Mouse (Mus musculus) spleen, adult 2 months (tissue): ENCODE results near the gene Leng8. TPM values are rescaled to one million over a fixed set of nuclear protein-coding genes. Genes with fewer than 3 reads are reported as not detected.

Experiments
- DNase-seq, 2 experiments: peaks; one replicate each; pipeline versions ENCODE4 v3.0.0 to v3.0.0-alpha.2; 2012 to 2021; ENCODE audit warnings: low spot score in 2 of 2, low read depth in 1 of 2
- H3K27ac ChIP-seq: fragments of 200-500 bp; 2 replicates; pipeline ENCODE4 v1.5.1; 2012; ENCODE audit warnings: low read length, inconsistent platforms; ENCODE audit not compliant: insufficient read depth
- H3K27me3 ChIP-seq: fragments of 200-500 bp; 2 replicates; pipeline ENCODE4 v1.6.1; 2012; ENCODE audit warnings: mild to moderate bottlenecking, moderate library complexity, low read length, inconsistent platforms; ENCODE audit not compliant: control insufficient read depth, insufficient read depth
- H3K36me3 ChIP-seq: fragments of 200-500 bp; 2 replicates; pipeline ENCODE4 v1.6.1; 2012; ENCODE audit warnings: mild to moderate bottlenecking, low read length, inconsistent platforms; ENCODE audit not compliant: control insufficient read depth, insufficient read depth
- H3K4me1 ChIP-seq: fragments of 200-500 bp; 2 replicates; pipeline ENCODE4 v1.6.1; 2011; ENCODE audit warnings: inconsistent platforms; ENCODE audit not compliant: control insufficient read depth, insufficient read depth, insufficient read length
- H3K4me3 ChIP-seq: fragments of 200-500 bp; 2 replicates; pipeline ENCODE4 v1.5.1; 2011; ENCODE audit warnings: mild to moderate bottlenecking, inconsistent platforms; ENCODE audit not compliant: insufficient read depth, insufficient read length; ENCODE audit errors: extremely low read depth
- CTCF ChIP-seq: fragments of 200-500 bp; IDR thresholded peaks from 2 replicates; pipeline ENCODE4 v1.5.1; 2011; ENCODE audit warnings: mild to moderate bottlenecking, inconsistent platforms; ENCODE audit not compliant: insufficient read depth, insufficient read length, insufficient replicate concordance; ENCODE audit errors: extremely low read depth
- POLR2A ChIP-seq: fragments of 200-500 bp; IDR thresholded peaks from 2 replicates; pipeline ENCODE4 v1.6.1; 2011; ENCODE audit warnings: low read depth, low read length, inconsistent platforms
- WGBS: fragments of 180-500 bp; shearing (Covaris S2); methylation state at CpG from one replicate; pipeline ENCODE4 v1.1.7; 2018; 5-methylcytosine and 5-hydroxymethylcytosine counted together
- polyA plus RNA-seq: library from polyadenylated mRNA; depleted of rRNA; stranded (reverse); fragments of >200 nt; gene quantifications from 2 replicates; pipeline ENCODE4 v1.2.3, GENCODE M21; 2012

Gene Leng8
- polyA plus RNA-seq, 1 experiment, result 420 TPM

DNA sequence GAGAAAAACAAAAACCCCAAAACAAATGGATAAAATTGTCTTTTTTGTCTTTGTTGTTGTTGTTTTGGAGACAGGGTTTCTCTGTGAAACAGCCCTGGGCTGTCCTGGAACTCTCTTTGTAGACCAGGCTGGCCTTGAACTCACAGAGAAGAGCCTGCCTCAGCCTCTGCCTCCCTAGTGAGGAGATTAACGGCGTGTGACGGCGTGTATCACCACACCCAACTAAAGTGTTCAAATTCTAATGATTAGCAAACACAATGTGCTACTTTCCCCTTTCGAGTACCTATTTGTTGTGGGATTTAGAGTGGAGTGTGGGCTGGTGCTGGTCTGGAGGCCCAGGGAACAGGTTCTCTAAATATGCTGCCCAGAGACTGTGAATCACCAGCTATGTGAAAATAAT, 1.9 kb upstream of the Leng8 start:
- Histone ChIP-seq H3K27ac (no peak overlapping the region), H3K4me3 (no peak overlapping the region), H3K27me3 (no peaks in the 10 kb centered on the region), H3K4me1 (peaks cover 3% of the 10 kb centered on the region; the same call in 1 of the 2 replicates), H3K36me3 (peaks cover 10% of the 10 kb centered on the region)
- DNase-seq, result no peak
- TF ChIP-seq POLR2A (no peak), CTCF (no peak)
- 96% methylated on average over 5 of the region's 5 CpGs for WGBS

GRCm38 (mm10) chr7:4136404-4136770, 452 bp upstream of the Leng8 start:
- no peak for DNase-seq

GRCm38 (mm10) chr7:4137746-4138145, 907 bp downstream of the Leng8 start:
- 58% methylated on average over 3 of the region's 3 CpGs for WGBS
- H3K4me1 ChIP-seq, result peaks cover 3% of the 10 kb centered on the region; the same call in 1 of the 2 replicates
- no peaks in the 10 kb centered on the region for H3K27me3 ChIP-seq
- no peak overlapping the region for H3K27ac ChIP-seq
- no peak for DNase-seq
- TF ChIP-seq POLR2A (no peak), CTCF (no peak)
- H3K36me3 ChIP-seq, result peaks cover 29% of the 10 kb centered on the region
- peak overlapping the region; percentile 89 for H3K4me3 ChIP-seq

More at GRCm38 (mm10) chr7:4136404-4136770, 452 bp upstream of the Leng8 start:
- peak overlapping the region; percentile 39; the same call in 1 of the 2 replicates for H3K27ac ChIP-seq
- peaks cover 16% of the 10 kb centered on the region for H3K36me3 ChIP-seq
- H3K4me3 ChIP-seq, result peak overlapping the region; percentile 55
- H3K4me1 ChIP-seq, result peaks cover 3% of the 10 kb centered on the region; the same call in 1 of the 2 replicates
- H3K27me3 ChIP-seq, result no peaks in the 10 kb centered on the region
- 2% methylated on average over 16 of the region's 16 CpGs for WGBS
- no peak for TF ChIP-seq CTCF
- TF ChIP-seq POLR2A, result no peak

DNA sequence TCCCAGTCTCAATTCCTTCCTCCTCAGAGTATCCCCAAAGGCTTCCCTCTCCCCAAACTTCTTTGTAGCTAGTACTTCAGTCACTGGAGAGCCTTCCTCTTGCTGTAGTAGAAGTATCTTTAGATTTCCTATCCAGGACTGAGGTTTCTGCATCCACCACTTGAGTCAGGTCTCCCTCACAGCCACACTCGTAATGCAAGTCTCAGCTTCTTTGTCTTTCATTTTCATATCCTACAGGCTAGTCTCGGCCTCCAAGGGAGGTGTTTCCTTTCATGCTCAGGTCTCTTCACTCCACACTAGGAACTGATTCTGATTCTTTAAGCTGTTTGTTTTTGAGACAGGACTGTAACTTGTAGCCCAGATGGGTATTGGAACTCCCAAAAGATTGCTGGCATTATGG, 1.3 kb downstream of the Leng8 start:
- Histone ChIP-seq H3K27me3 (no peaks in the 10 kb centered on the region), H3K4me1 (peaks cover 3% of the 10 kb centered on the region; the same call in 1 of the 2 replicates), H3K27ac (no peak overlapping the region), H3K36me3 (peaks cover 33% of the 10 kb centered on the region), H3K4me3 (no peak overlapping the region)
- no peak for TF ChIP-seq POLR2A
- no peak for TF ChIP-seq CTCF
- WGBS, result 75% methylated on average over 2 of the region's 2 CpGs
- DNase-seq, result no peak

GRCm38 (mm10) chr7:4138671-4139070, 1.8 kb downstream of the Leng8 start:
- Histone ChIP-seq H3K4me1 (peaks cover 3% of the 10 kb centered on the region; the same call in 1 of the 2 replicates), H3K4me3 (no peak overlapping the region), H3K27me3 (no peaks in the 10 kb centered on the region), H3K36me3 (peaks cover 38% of the 10 kb centered on the region), H3K27ac (no peak overlapping the region)
- TF ChIP-seq POLR2A (no peak), CTCF (no peak)
- 91% methylated on average over 7 of the region's 7 CpGs for WGBS
- no peak for DNase-seq

DNA sequence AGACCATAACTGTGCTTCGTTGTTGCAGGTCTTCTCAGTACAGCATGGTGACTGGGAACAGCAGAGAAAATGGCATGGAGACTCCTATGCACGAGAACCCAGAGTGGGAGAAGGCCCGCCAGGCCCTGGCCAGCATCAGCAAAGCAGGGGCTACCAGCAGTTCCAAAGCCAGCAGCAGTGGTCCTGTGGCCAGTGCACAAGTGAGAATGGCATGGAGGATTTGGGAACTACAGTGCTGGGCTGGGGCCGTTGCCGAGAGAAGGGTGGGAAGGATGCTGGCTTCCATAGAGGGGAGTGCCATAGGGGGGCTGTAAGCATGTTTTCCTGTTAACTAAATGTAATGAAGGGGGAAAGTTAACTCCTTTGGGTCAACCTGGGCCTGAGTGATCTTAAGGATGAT, 2.6 kb downstream of the Leng8 start:
- Histone ChIP-seq H3K27me3 (no peaks in the 10 kb centered on the region), H3K36me3 (peaks cover 45% of the 10 kb centered on the region), H3K4me1 (peaks cover 3% of the 10 kb centered on the region; the same call in 1 of the 2 replicates), H3K27ac (no peak overlapping the region), H3K4me3 (no peak overlapping the region)
- WGBS, result 90% methylated on average over 5 of the region's 5 CpGs
- no peak for DNase-seq
- TF ChIP-seq POLR2A, result no peak
- TF ChIP-seq CTCF, result no peak

DNA sequence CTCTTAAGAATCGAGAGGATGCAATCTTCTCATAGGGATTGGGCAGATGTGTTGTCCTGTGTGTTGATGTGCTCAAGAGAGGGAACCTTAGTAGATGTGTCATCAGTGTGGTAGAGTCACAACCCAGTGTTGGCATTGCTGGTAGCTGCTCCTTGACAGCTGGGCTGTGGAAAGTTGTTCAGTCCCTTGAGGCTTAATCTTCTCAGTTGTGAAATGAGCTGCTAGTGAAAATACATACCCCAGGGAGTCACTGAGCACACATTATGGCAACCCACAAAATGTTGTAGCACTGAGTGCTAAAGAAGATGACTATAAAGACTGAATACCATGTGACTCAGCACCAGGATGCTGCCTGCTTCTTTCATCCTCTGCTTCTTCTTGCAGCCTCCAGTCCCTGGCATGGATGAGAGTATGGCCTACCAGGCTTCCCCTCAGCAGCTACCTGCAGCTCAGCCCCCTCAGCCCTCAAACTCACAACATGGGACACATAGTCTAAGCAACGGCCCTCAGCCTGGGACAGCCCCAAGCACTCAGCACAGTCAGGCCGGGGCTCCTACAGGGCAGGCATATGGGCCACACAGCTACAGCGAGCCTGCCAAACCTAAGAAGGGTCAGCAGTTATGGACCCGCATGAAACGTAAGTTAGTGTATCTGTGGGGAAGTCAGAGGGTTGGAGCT, 4.9 kb downstream of the Leng8 start:
- 92% methylated on average over 6 of the region's 6 CpGs for WGBS
- H3K36me3 ChIP-seq, result peaks cover 60% of the 10 kb centered on the region
- H3K4me1 ChIP-seq, result 0 out of 2 replicates have a peak, but pooled peaks cover 3% of the 10 kb centered on the region
- no peak for DNase-seq
- H3K4me3 ChIP-seq, result no peak overlapping the region
- H3K27me3 ChIP-seq, result no peaks in the 10 kb centered on the region
- H3K27ac ChIP-seq, result no peak overlapping the region
- no peak for TF ChIP-seq POLR2A
- no peak for TF ChIP-seq CTCF
